Mouse (Mus musculus) midbrain, embryonic 10.5 days (tissue): Measurements from ENCODE around the gene E130218I03Rik. TPM values are rescaled to one million over a fixed set of nuclear protein-coding genes. Genes with fewer than 3 reads are reported as not detected.

Experiments
- polyA plus RNA-seq: library from polyadenylated mRNA; unstranded; fragments of >200 nt; fragmentation: Nextera tagmentation; extraction: Ambion mirVana; gene quantifications from 2 replicates; pipeline ENCODE4 v1.2.1, GENCODE M21; 2016

Gene E130218I03Rik
- polyA plus RNA-seq, 1 experiment from 2014 or later, result 1.0 TPM

Other genes with a start within 250 kb of the E130218I03Rik start
- 38.8 and 41.4 TPM in 2 replicates for gene Dhdds, start 242.7 kb upstream of the E130218I03Rik start, polyA plus RNA-seq
- 16.9 and 29.2 TPM in 2 replicates for gene Lin28a, start 224.8 kb upstream of the E130218I03Rik start, polyA plus RNA-seq
- gene Zfp683, start 189.8 kb upstream of the E130218I03Rik start, polyA plus RNA-seq, result not detected in 2 replicates
- 2.0 TPM in 2 replicates for gene Crybg2, start 182.8 kb upstream of the E130218I03Rik start, polyA plus RNA-seq
- gene Cd52, start 148.6 kb upstream of the E130218I03Rik start, polyA plus RNA-seq, result 5.1 TPM in 2 replicates
- 4.8 and 6.5 TPM in 2 replicates for gene Ubxn11, start 141.1 kb upstream of the E130218I03Rik start, polyA plus RNA-seq
- gene Sh3bgrl3, start 114.9 kb upstream of the E130218I03Rik start, polyA plus RNA-seq, result 302 and 324 TPM in 2 replicates
- 33.7 and 35.9 TPM in 2 replicates for gene Cep85, start 56.5 kb upstream of the E130218I03Rik start, polyA plus RNA-seq
- gene Gm7534, start 40.7 kb upstream of the E130218I03Rik start, polyA plus RNA-seq, result not detected in 2 replicates
- not detected in 2 replicates for gene Catsper4, start 16.3 kb upstream of the E130218I03Rik start, polyA plus RNA-seq
- 0.22 and 0.35 TPM in 2 replicates for gene Cnksr1, start 5.3 kb upstream of the E130218I03Rik start, polyA plus RNA-seq
- gene Zfp593, start 1.9 kb downstream of the E130218I03Rik start, polyA plus RNA-seq, result 19.4 and 22.9 TPM in 2 replicates
- gene Gm30191, start 3.3 kb downstream of the E130218I03Rik start, polyA plus RNA-seq, result 0.20 TPM in 1 of 2 replicates, not detected in the other
- 5.7 and 9.5 TPM in 2 replicates for gene Grrp1, start 10.4 kb downstream of the E130218I03Rik start, polyA plus RNA-seq
- 21.6 and 23.8 TPM in 2 replicates for gene Pdik1l, start 44.2 kb downstream of the E130218I03Rik start, polyA plus RNA-seq
- gene Trim63, start 71.5 kb downstream of the E130218I03Rik start, polyA plus RNA-seq, result 0.36 and 0.87 TPM in 2 replicates
- 0.10 TPM in 1 of 2 replicates, not detected in the other for gene Slc30a2, start 99.5 kb downstream of the E130218I03Rik start, polyA plus RNA-seq
- gene Extl1, start 140.2 kb downstream of the E130218I03Rik start, polyA plus RNA-seq, result 0.23 and 0.39 TPM in 2 replicates
- 7.2 and 8.9 TPM in 2 replicates for gene Pafah2, start 152.7 kb downstream of the E130218I03Rik start, polyA plus RNA-seq
- 2,607 and 3,209 TPM in 2 replicates for gene Stmn1, start 224.7 kb downstream of the E130218I03Rik start, polyA plus RNA-seq